Mouse (Mus musculus) C2C12 (cell line): ENCODE results near the gene Pcna. TPM values are rescaled to one million over a fixed set of nuclear protein-coding genes. Genes with fewer than 3 reads are reported as not detected.

Experiments used
- H3K27me3 ChIP-seq: one replicate; pipeline ENCODE4 v1.6.1; 2011; ENCODE audit not compliant: control insufficient read depth, insufficient read depth, insufficient read length
- H3K36me3 ChIP-seq: one replicate; pipeline ENCODE4 v1.6.1; 2011; ENCODE audit not compliant: control insufficient read depth, insufficient read depth
- H3K4me3 ChIP-seq: one replicate; pipeline ENCODE4 v1.5.1; 2011; ENCODE audit warnings: mild to moderate bottlenecking, control low read depth; ENCODE audit not compliant: poor library complexity, insufficient read depth, severe bottlenecking
- H3K79me2 ChIP-seq: one replicate; pipeline ENCODE4 v1.6.1; 2011; ENCODE audit not compliant: control insufficient read depth, insufficient read depth
- H3K79me3 ChIP-seq: one replicate; pipeline ENCODE4 v1.6.1; 2011; ENCODE audit warnings: low read depth, control low read depth
- H3ac ChIP-seq: one replicate; pipeline ENCODE3; 2011; ENCODE audit warnings: low read depth; ENCODE audit not compliant: control insufficient read depth, insufficient read length
- CEBPB ChIP-seq: IDR thresholded peaks from one replicate; pipeline ENCODE4 v1.6.1; 2011; ENCODE audit warnings: low read depth, mild to moderate bottlenecking, control low read depth, moderate library complexity
- CTCF ChIP-seq: IDR thresholded peaks from one replicate; pipeline ENCODE4 v1.5.1; 2011; ENCODE audit not compliant: control insufficient read depth, insufficient read depth, insufficient read length
- FOSL1 ChIP-seq: IDR thresholded peaks from one replicate; pipeline ENCODE4 v1.8.0; 2011; ENCODE audit warnings: mild to moderate bottlenecking, low read length; ENCODE audit not compliant: poor library complexity, insufficient read depth, severe bottlenecking
- MAX ChIP-seq: IDR thresholded peaks from one replicate; pipeline ENCODE4 v1.6.1; 2011; ENCODE audit warnings: mild to moderate bottlenecking, control low read depth
- MYOD1 ChIP-seq: IDR thresholded peaks from one replicate; pipeline ENCODE4 v1.6.1; 2011; ENCODE audit warnings: low read depth; ENCODE audit not compliant: control insufficient read depth, insufficient read length
- MYOG ChIP-seq: IDR thresholded peaks from one replicate; pipeline ENCODE4 v1.6.1; 2011; ENCODE audit not compliant: control insufficient read depth, insufficient read length; ENCODE audit errors: extremely low read depth
- USF1 ChIP-seq: IDR thresholded peaks from one replicate; pipeline ENCODE4 v1.6.1; 2011; ENCODE audit warnings: low read depth, mild to moderate bottlenecking, control low read depth, moderate library complexity
- polyA plus RNA-seq: library from polyadenylated mRNA; unstranded; fragments of >200 nt; fragmentation: generic; extraction: Trizol; gene quantifications from one replicate; pipeline ENCODE4 v1.2.1, GENCODE M21; 2012; ENCODE audit warnings: missing spikeins

The Pcna gene
- polyA plus RNA-seq, 1 experiment: 228 TPM

- no peaks in the 10 kb centered on the region for H3K27me3 ChIP-seq
- H3ac ChIP-seq: no peak overlapping the region
- H3K36me3 ChIP-seq: no peaks in the 10 kb centered on the region
- TF ChIP-seq MAX (no peak), MYOG (no peak), USF1 (no peak), FOSL1 (no peak), CEBPB (no peak), CTCF (no peak), MYOD1 (no peak)
- H3K79me3 ChIP-seq: peaks cover 72% of the 10 kb centered on the region
- no peak overlapping the region for H3K4me3 ChIP-seq
- peaks cover 95% of the 10 kb centered on the region for H3K79me2 ChIP-seq
Measured at GRCm38 (mm10) chr2:132269217-132269616, 16.1 kb upstream of the Pcna start.

GRCm38 (mm10) chr2:132266086-132266485 is 13.0 kb upstream of the Pcna start:
- TF ChIP-seq CEBPB (no peak), FOSL1 (no peak), MAX (no peak), CTCF (no peak), MYOD1 (no peak), MYOG (no peak), USF1 (no peak)
- Histone ChIP-seq H3K4me3 (no peak overlapping the region), H3K79me3 (peaks cover 56% of the 10 kb centered on the region), H3K27me3 (no peaks in the 10 kb centered on the region), H3K36me3 (no peaks in the 10 kb centered on the region), H3K79me2 (peaks cover 77% of the 10 kb centered on the region), H3ac (no peak overlapping the region)

- H3K79me2 ChIP-seq: peaks cover 68% of the 10 kb centered on the region
- H3K27me3 ChIP-seq: no peaks in the 10 kb centered on the region
- H3ac ChIP-seq: no peak overlapping the region
- peaks cover 50% of the 10 kb centered on the region for H3K79me3 ChIP-seq
- TF ChIP-seq MYOD1 (no peak), MYOG (no peak), CEBPB (no peak), MAX (no peak), CTCF (no peak), USF1 (no peak), FOSL1 (no peak)
- H3K36me3 ChIP-seq: no peaks in the 10 kb centered on the region
- no peak overlapping the region for H3K4me3 ChIP-seq
Measured at GRCm38 (mm10) chr2:132265196-132265595, 12.1 kb upstream of the Pcna start.

- no peaks in the 10 kb centered on the region for H3K27me3 ChIP-seq
- H3K4me3 ChIP-seq: peak overlapping the region; percentile 61
- peak overlapping the region; percentile 72 for H3ac ChIP-seq
- TF ChIP-seq MYOG: no peak
- no peak for TF ChIP-seq MYOD1
- no peak for TF ChIP-seq USF1
- TF ChIP-seq CTCF: no peak
- TF ChIP-seq FOSL1: no peak
- TF ChIP-seq CEBPB: no peak
- no peak for TF ChIP-seq MAX
- H3K36me3 ChIP-seq: no peaks in the 10 kb centered on the region
- H3K79me2 ChIP-seq: peaks cover 59% of the 10 kb centered on the region
- peaks cover 42% of the 10 kb centered on the region for H3K79me3 ChIP-seq
Measured at GRCm38 (mm10) chr2:132264266-132264710, 11.2 kb upstream of the Pcna start.

- no peak for TF ChIP-seq CTCF
- TF ChIP-seq FOSL1: no peak
- TF ChIP-seq MYOD1: no peak
- no peak for TF ChIP-seq MAX
- no peak for TF ChIP-seq CEBPB
- no peak for TF ChIP-seq USF1
- TF ChIP-seq MYOG: no peak
- Histone ChIP-seq H3K4me3 (peak overlapping the region; percentile 61), H3K79me2 (peaks cover 52% of the 10 kb centered on the region), H3K27me3 (no peaks in the 10 kb centered on the region), H3K79me3 (peaks cover 40% of the 10 kb centered on the region), H3ac (peak overlapping the region; percentile 97), H3K36me3 (no peaks in the 10 kb centered on the region)
Measured at GRCm38 (mm10) chr2:132263421-132264265, 10.5 kb upstream of the Pcna start.

GRCm38 (mm10) chr2:132262879-132263398 is 9.8 kb upstream of the Pcna start, which contains the start of gene Cds2:
Cds2 (plus strand) TSS chr2:132263148.
- H3K79me2 ChIP-seq: peaks cover 45% of the 10 kb centered on the region
- H3K36me3 ChIP-seq: no peaks in the 10 kb centered on the region
- no peaks in the 10 kb centered on the region for H3K27me3 ChIP-seq
- peak within 1 kb of the TSS; percentile 61 for H3K4me3 ChIP-seq
- TF ChIP-seq USF1 (no peak), CTCF (peak; percentile 62), FOSL1 (no peak), CEBPB (no peak), MAX (peak; percentile 78), MYOG (no peak), MYOD1 (no peak)
- H3ac ChIP-seq: peak within 1 kb of the TSS; percentile 97
- peaks cover 33% of the 10 kb centered on the region for H3K79me3 ChIP-seq
